Mouse (Mus musculus) liver, adult 2 months (tissue): Measurements from ENCODE around the gene Xpo5. TPM values are rescaled to one million over a fixed set of nuclear protein-coding genes. Genes with fewer than 3 reads are reported as not detected.

Experiments
- DNase-seq: peaks from one replicate; pipeline ENCODE4 v3.0.0-alpha.2; 2011; ENCODE audit warnings: low read depth, low spot score; ENCODE audit errors: extremely low read depth
- H3K27ac ChIP-seq: fragments of 200-500 bp; replicated peaks from 2 replicates; pipeline ENCODE4 v1.5.1; 2012; ENCODE audit warnings: low read depth, mild to moderate bottlenecking, control low read depth, inconsistent platforms, low read length; ENCODE audit not compliant: insufficient read depth
- H3K27me3 ChIP-seq: fragments of 200-500 bp; 2 replicates; pipeline ENCODE4 v1.6.1; 2012; ENCODE audit warnings: mild to moderate bottlenecking, moderate library complexity, low read length, inconsistent platforms; ENCODE audit not compliant: control insufficient read depth, insufficient read depth
- H3K36me3 ChIP-seq: fragments of 200-500 bp; 2 replicates; pipeline ENCODE4 v1.6.1; 2012; ENCODE audit warnings: low read length, inconsistent platforms; ENCODE audit not compliant: control insufficient read depth, insufficient read depth
- H3K4me1 ChIP-seq: fragments of 200-500 bp; 2 replicates; pipeline ENCODE4 v1.6.1; 2011; ENCODE audit warnings: low read length; ENCODE audit not compliant: control insufficient read depth, insufficient read depth
- H3K4me3 ChIP-seq: fragments of 200-500 bp; 2 replicates; pipeline ENCODE4 v1.5.1; 2011; ENCODE audit warnings: low read depth, mild to moderate bottlenecking, control low read depth, low read length, moderate library complexity; ENCODE audit not compliant: insufficient read depth
- H3K79me2 ChIP-seq: fragments of 200-500 bp; 2 replicates; pipeline ENCODE4 v1.6.1; 2012; ENCODE audit warnings: inconsistent platforms, mild to moderate bottlenecking, low read length, moderate library complexity; ENCODE audit not compliant: control insufficient read depth, insufficient read depth
- H3K9ac ChIP-seq: fragments of 200-500 bp; 2 replicates; pipeline ENCODE4 v1.6.1; 2012; ENCODE audit warnings: low read depth, mild to moderate bottlenecking, control low read depth, inconsistent platforms, low read length
- CTCF ChIP-seq: fragments of 200-500 bp; IDR thresholded peaks from 2 replicates; pipeline ENCODE4 v1.5.1; 2011; ENCODE audit warnings: low read depth, low read length, control low read depth
- POLR2A ChIP-seq: fragments of 200-500 bp; IDR thresholded peaks from 2 replicates; pipeline ENCODE4 v1.6.1; 2011; ENCODE audit warnings: low read length, control low read depth; ENCODE audit not compliant: insufficient read depth; ENCODE audit errors: extremely low read depth
- WGBS: fragments of 180-500 bp; shearing (Covaris S2); methylation state at CpG from one replicate; pipeline ENCODE4 v1.1.7; 2018; 5-methylcytosine and 5-hydroxymethylcytosine counted together
- polyA plus RNA-seq: library from polyadenylated mRNA; depleted of rRNA; stranded (reverse); fragments of >200 nt; gene quantifications from 2 replicates; pipeline ENCODE4 v1.2.3, GENCODE M21; 2012
- total RNA-seq: library from RNA; depleted of rRNA; stranded (reverse); fragments of >200 nt; gene quantifications from 2 replicates; pipeline ENCODE4 v1.2.3, GENCODE M21; 2014

Gene Xpo5
- total and polyA plus RNA-seq, 2 experiments, result 9.9 to 10.8 TPM

- Histone ChIP-seq H3K27ac (no peak overlapping the region), H3K79me2 (no peaks in the 10 kb centered on the region), H3K36me3 (0 out of 2 replicates have a peak, but pooled peaks cover 3% of the 10 kb centered on the region), H3K9ac (no peak overlapping the region), H3K27me3 (no peaks in the 10 kb centered on the region), H3K4me3 (no peak overlapping the region), H3K4me1 (peaks cover 1% of the 10 kb centered on the region; the same call in 1 of the 2 replicates)
- no peak for TF ChIP-seq POLR2A
- TF ChIP-seq CTCF, result no peak
- DNase-seq, result no peak
- 88% methylated on average over 17 of the region's 17 CpGs for WGBS
These were observed 57.1 kb downstream of the Xpo5 start for GRCm38 (mm10) chr17:46259675-46260074.

- 95% methylated on average over 5 of the region's 5 CpGs for WGBS
- DNase-seq, result no peak
- TF ChIP-seq POLR2A (no peak), CTCF (no peak)
These were observed 59.7 kb downstream of the Xpo5 start for GRCm38 (mm10) chr17:46262201-46262694.

GRCm38 (mm10) chr17:46265502-46265901 lies 62.9 kb downstream of the Xpo5 start:
- Histone ChIP-seq H3K4me1 (peaks cover 12% of the 10 kb centered on the region), H3K79me2 (no peaks in the 10 kb centered on the region), H3K9ac (0 out of 2 replicates have a peak overlapping the region, but pooled peaks have one; percentile 3), H3K4me3 (peak overlapping the region; percentile 14; the same call in 1 of the 2 replicates), H3K27ac (peak overlapping the region; percentile 79), H3K27me3 (no peaks in the 10 kb centered on the region), H3K36me3 (0 out of 2 replicates have a peak, but pooled peaks cover 3% of the 10 kb centered on the region)
- DNase-seq, result peak; percentile 64
- 36% methylated on average over 12 of the region's 12 CpGs for WGBS
- no peak for TF ChIP-seq POLR2A

More at GRCm38 (mm10) chr17:46262201-46262694, 59.7 kb downstream of the Xpo5 start:
- H3K4me3 ChIP-seq, result no peak overlapping the region
- no peak overlapping the region for H3K9ac ChIP-seq
- no peaks in the 10 kb centered on the region for H3K27me3 ChIP-seq
- 0 out of 2 replicates have a peak, but pooled peaks cover 3% of the 10 kb centered on the region for H3K36me3 ChIP-seq
- no peak overlapping the region for H3K27ac ChIP-seq
- H3K4me1 ChIP-seq, result peaks cover 12% of the 10 kb centered on the region
- H3K79me2 ChIP-seq, result no peaks in the 10 kb centered on the region

GRCm38 (mm10) chr17:46265918-46266618 lies 63.5 kb downstream of the Xpo5 start:
- WGBS, result 22% methylated on average over 14 of the region's 14 CpGs
- no peaks in the 10 kb centered on the region for H3K27me3 ChIP-seq
- no peaks in the 10 kb centered on the region for H3K79me2 ChIP-seq
- peaks cover 12% of the 10 kb centered on the region for H3K4me1 ChIP-seq
- peak; percentile 66 for DNase-seq
- peak; percentile 94 for TF ChIP-seq CTCF
- no peak for TF ChIP-seq POLR2A
- peak overlapping the region; percentile 79 for H3K27ac ChIP-seq
- 0 out of 2 replicates have a peak overlapping the region, but pooled peaks have one; percentile 3 for H3K9ac ChIP-seq
- peak overlapping the region; percentile 14; the same call in 1 of the 2 replicates for H3K4me3 ChIP-seq
- peaks cover 3% of the 10 kb centered on the region; the same call in 1 of the 2 replicates for H3K36me3 ChIP-seq

- H3K4me1 ChIP-seq, result peaks cover 12% of the 10 kb centered on the region
- H3K4me3 ChIP-seq, result no peak overlapping the region
- no peaks in the 10 kb centered on the region for H3K27me3 ChIP-seq
- H3K9ac ChIP-seq, result no peak overlapping the region
- TF ChIP-seq CTCF (no peak), POLR2A (no peak)
- 87% methylated on average over 6 of the region's 6 CpGs for WGBS
- H3K27ac ChIP-seq, result no peak overlapping the region
- H3K36me3 ChIP-seq, result peaks cover 7% of the 10 kb centered on the region; the same call in 1 of the 2 replicates
- no peaks in the 10 kb centered on the region for H3K79me2 ChIP-seq
- DNase-seq, result no peak
These were observed 64.4 kb downstream of the Xpo5 start for GRCm38 (mm10) chr17:46266986-46267385.

GRCm38 (mm10) chr17:46267511-46267910 lies 64.9 kb downstream of the Xpo5 start:
- no peaks in the 10 kb centered on the region for H3K79me2 ChIP-seq
- no peak overlapping the region for H3K9ac ChIP-seq
- H3K27me3 ChIP-seq, result no peaks in the 10 kb centered on the region
- TF ChIP-seq POLR2A (no peak), CTCF (no peak)
- peaks cover 12% of the 10 kb centered on the region for H3K4me1 ChIP-seq
- no peak overlapping the region for H3K4me3 ChIP-seq
- no peak overlapping the region for H3K27ac ChIP-seq
- no peak for DNase-seq
- peaks cover 4% of the 10 kb centered on the region; the same call in 1 of the 2 replicates for H3K36me3 ChIP-seq
- WGBS, result 90% methylated on average over 7 of the region's 7 CpGs
